Mouse (Mus musculus) heart, embryonic 10.5 days (tissue): Measurements from ENCODE around the gene Klhl3. TPM values are rescaled to one million over a fixed set of nuclear protein-coding genes. Genes with fewer than 3 reads are reported as not detected.
A peak's percentile ranks its signal among the peaks of the same experiment; 100 is the strongest.

Experiments
- DNase-seq: peaks from one replicate; pipeline ENCODE4 v3.0.0-alpha.2; 2017; ENCODE audit warnings: low spot score
- H3K27ac ChIP-seq: fragments of 300-500 bp; sonication (generic); 2 replicates; pipeline ENCODE4 v1.5.1; 2016; ENCODE audit warnings: mild to moderate bottlenecking
- H3K27me3 ChIP-seq: fragments of 300-500 bp; sonication (generic); 2 replicates; pipeline ENCODE4 v1.6.1; 2016; ENCODE audit warnings: mild to moderate bottlenecking; ENCODE audit not compliant: poor library complexity, insufficient read depth, severe bottlenecking
- H3K36me3 ChIP-seq: fragments of 300-500 bp; sonication (generic); 2 replicates; pipeline ENCODE4 v1.6.1; 2016; ENCODE audit warnings: mild to moderate bottlenecking, moderate library complexity
- H3K4me1 ChIP-seq: fragments of 300-500 bp; sonication (generic); 2 replicates; pipeline ENCODE4 v1.6.1; 2016; ENCODE audit warnings: mild to moderate bottlenecking
- H3K4me3 ChIP-seq: fragments of 300-500 bp; sonication (generic); 2 replicates; pipeline ENCODE4 v1.5.1; 2016; ENCODE audit warnings: mild to moderate bottlenecking, moderate library complexity
- H3K9me3 ChIP-seq: fragments of 300-500 bp; sonication (generic); 2 replicates; pipeline ENCODE4 v1.6.1; 2016; ENCODE audit warnings: mild to moderate bottlenecking, moderate library complexity
- WGBS: fragments of 180-500 bp; shearing (Covaris S2); methylation state at CpG from one replicate; pipeline ENCODE4 v1.1.7; 2016; 5-methylcytosine and 5-hydroxymethylcytosine counted together
- polyA plus RNA-seq: library from polyadenylated mRNA; unstranded; fragments of >200 nt; fragmentation: Nextera tagmentation; extraction: Ambion mirVana; gene quantifications from 2 replicates; pipeline ENCODE4 v1.2.1, GENCODE M21; 2016

The Klhl3 gene
- polyA plus RNA-seq, 1 experiment from 2014 or later: 2.5 TPM

GRCm38 (mm10) chr13:58025701-58026414 lies 87.5 kb downstream of the Klhl3 start:
- H3K4me1 ChIP-seq: peaks cover 19% of the 10 kb centered on the region; the same call in 1 of the 2 replicates
- no peak overlapping the region for H3K27ac ChIP-seq
- H3K27me3 ChIP-seq: no peaks in the 10 kb centered on the region
- 0 out of 2 replicates have a peak, but pooled peaks cover 3% of the 10 kb centered on the region for H3K36me3 ChIP-seq
- DNase-seq: no peak
- no peaks in the 10 kb centered on the region for H3K9me3 ChIP-seq
- WGBS: 86% methylated on average over 16 of the region's 16 CpGs
- H3K4me3 ChIP-seq: no peak overlapping the region

GRCm38 (mm10) chr13:58023726-58024453 lies 89.5 kb downstream of the Klhl3 start:
- no peak for DNase-seq
- H3K4me3 ChIP-seq: no peak overlapping the region
- H3K36me3 ChIP-seq: 0 out of 2 replicates have a peak, but pooled peaks cover 7% of the 10 kb centered on the region
- no peak overlapping the region for H3K27ac ChIP-seq
- no peaks in the 10 kb centered on the region for H3K27me3 ChIP-seq
- 71% methylated on average over 8 of the region's 8 CpGs for WGBS
- no peaks in the 10 kb centered on the region for H3K9me3 ChIP-seq
- H3K4me1 ChIP-seq: peaks cover 15% of the 10 kb centered on the region; the same call in 1 of the 2 replicates

GRCm38 (mm10) chr13:58023001-58023560 lies 90.3 kb downstream of the Klhl3 start:
- Histone ChIP-seq H3K27me3 (no peaks in the 10 kb centered on the region), H3K36me3 (0 out of 2 replicates have a peak, but pooled peaks cover 7% of the 10 kb centered on the region), H3K4me3 (no peak overlapping the region), H3K9me3 (no peaks in the 10 kb centered on the region), H3K27ac (no peak overlapping the region), H3K4me1 (peaks cover 15% of the 10 kb centered on the region; the same call in 1 of the 2 replicates)
- WGBS: 77% methylated on average over 9 of the region's 9 CpGs
- DNase-seq: no peak

GRCm38 (mm10) chr13:58020428-58020827 lies 93.0 kb downstream of the Klhl3 start:
- peaks cover 11% of the 10 kb centered on the region; the same call in 1 of the 2 replicates for H3K36me3 ChIP-seq
- peaks cover 15% of the 10 kb centered on the region; the same call in 1 of the 2 replicates for H3K4me1 ChIP-seq
- 83% methylated on average over 10 of the region's 10 CpGs for WGBS
- H3K27me3 ChIP-seq: no peaks in the 10 kb centered on the region
- no peak overlapping the region for H3K4me3 ChIP-seq
- no peak overlapping the region for H3K27ac ChIP-seq
- DNase-seq: no peak
- H3K9me3 ChIP-seq: no peaks in the 10 kb centered on the region

- Histone ChIP-seq H3K4me3 (no peak overlapping the region), H3K9me3 (no peaks in the 10 kb centered on the region), H3K36me3 (peaks cover 9% of the 10 kb centered on the region; the same call in 1 of the 2 replicates), H3K27ac (no peak overlapping the region), H3K4me1 (peaks cover 15% of the 10 kb centered on the region), H3K27me3 (no peaks in the 10 kb centered on the region)
- DNase-seq: no peak
- WGBS: 77% methylated on average over 6 of the region's 6 CpGs
These were observed 96.1 kb downstream of the Klhl3 start for GRCm38 (mm10) chr13:58017298-58017697.

GRCm38 (mm10) chr13:58012067-58012925 lies 101.1 kb downstream of the Klhl3 start:
- DNase-seq: no peak
- H3K27ac ChIP-seq: 0 out of 2 replicates have a peak overlapping the region, but pooled peaks have one; percentile 4
- H3K4me1 ChIP-seq: peaks cover 32% of the 10 kb centered on the region
- H3K27me3 ChIP-seq: no peaks in the 10 kb centered on the region; the same call in 1 of the 2 replicates
- WGBS: 52% methylated on average over 14 of the region's 14 CpGs
- H3K4me3 ChIP-seq: no peak overlapping the region
- 0 out of 2 replicates have a peak, but pooled peaks cover 3% of the 10 kb centered on the region for H3K36me3 ChIP-seq
- no peaks in the 10 kb centered on the region for H3K9me3 ChIP-seq

GRCm38 (mm10) chr13:58011526-58011925 lies 101.9 kb downstream of the Klhl3 start:
- Histone ChIP-seq H3K36me3 (0 out of 2 replicates have a peak, but pooled peaks cover 3% of the 10 kb centered on the region), H3K27ac (no peak overlapping the region), H3K27me3 (no peaks in the 10 kb centered on the region; the same call in 1 of the 2 replicates), H3K4me3 (no peak overlapping the region), H3K4me1 (peaks cover 32% of the 10 kb centered on the region), H3K9me3 (no peaks in the 10 kb centered on the region)
- no peak for DNase-seq
- 65% methylated on average over 2 of the region's 2 CpGs for WGBS

- H3K27ac ChIP-seq: no peak overlapping the region
- peaks cover 30% of the 10 kb centered on the region for H3K4me1 ChIP-seq
- H3K4me3 ChIP-seq: no peak overlapping the region
- no peak for DNase-seq
- no peaks in the 10 kb centered on the region for H3K9me3 ChIP-seq
- H3K27me3 ChIP-seq: peaks cover under 1% of the 10 kb centered on the region; the same call in 1 of the 2 replicates
- H3K36me3 ChIP-seq: 0 out of 2 replicates have a peak, but pooled peaks cover 3% of the 10 kb centered on the region
- WGBS: 87% methylated on average over 7 of the region's 7 CpGs
These were observed 103.0 kb downstream of the Klhl3 start for GRCm38 (mm10) chr13:58010416-58010815.

- Histone ChIP-seq H3K27ac (0 out of 2 replicates have a peak overlapping the region, but pooled peaks have one; percentile 10), H3K36me3 (0 out of 2 replicates have a peak, but pooled peaks cover 3% of the 10 kb centered on the region), H3K4me3 (no peak overlapping the region), H3K27me3 (peaks cover 10% of the 10 kb centered on the region; the same call in 1 of the 2 replicates), H3K4me1 (peaks cover 27% of the 10 kb centered on the region), H3K9me3 (no peaks in the 10 kb centered on the region)
- WGBS: 79% methylated on average over 13 of the region's 13 CpGs
- no peak for DNase-seq
These were observed 104.1 kb downstream of the Klhl3 start for GRCm38 (mm10) chr13:58009275-58009674.

GRCm38 (mm10) chr13:58008038-58008364 lies 105.4 kb downstream of the Klhl3 start:
- H3K4me1 ChIP-seq: peaks cover 34% of the 10 kb centered on the region
- no peak for DNase-seq
- WGBS: 41% methylated on average over 5 of the region's 5 CpGs
- H3K36me3 ChIP-seq: 0 out of 2 replicates have a peak, but pooled peaks cover 3% of the 10 kb centered on the region
- H3K27ac ChIP-seq: no peak overlapping the region
- no peaks in the 10 kb centered on the region for H3K9me3 ChIP-seq
- H3K27me3 ChIP-seq: peaks cover 11% of the 10 kb centered on the region; the same call in 1 of the 2 replicates
- H3K4me3 ChIP-seq: no peak overlapping the region

- no peaks in the 10 kb centered on the region for H3K9me3 ChIP-seq
- H3K4me1 ChIP-seq: peaks cover 35% of the 10 kb centered on the region
- no peak overlapping the region for H3K4me3 ChIP-seq
- H3K27ac ChIP-seq: no peak overlapping the region
- H3K27me3 ChIP-seq: peaks cover 11% of the 10 kb centered on the region; the same call in 1 of the 2 replicates
- peak; percentile 86 for DNase-seq
- WGBS: 57% methylated on average over 16 of the region's 16 CpGs
- 0 out of 2 replicates have a peak, but pooled peaks cover 3% of the 10 kb centered on the region for H3K36me3 ChIP-seq
These were observed 105.9 kb downstream of the Klhl3 start for GRCm38 (mm10) chr13:58007256-58008037.
